In the genomic region with DNA sequence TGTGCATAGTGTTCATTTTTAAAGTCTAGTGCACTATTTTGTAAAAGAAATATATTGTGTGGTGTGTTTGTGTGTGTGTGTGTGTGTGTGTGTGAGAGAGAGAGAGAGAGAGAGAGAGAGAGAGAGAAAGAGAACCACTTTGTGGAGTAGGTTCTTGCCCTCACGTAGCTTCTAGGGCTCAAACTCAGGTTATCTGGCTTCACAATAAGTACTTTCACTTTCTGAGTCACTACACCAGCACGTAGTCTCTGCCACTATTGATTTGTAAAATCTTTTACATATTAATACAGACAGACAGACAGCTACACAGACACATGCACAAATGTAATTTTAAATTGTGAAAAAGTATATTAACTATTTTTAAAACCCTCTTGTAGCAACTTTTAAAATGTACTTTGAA, we compare ENCODE assay signal across 28 mouse cellular contexts.
DNase-seq lines count a peak whose midpoint lies in the region; TF ChIP-seq lines count a peak whose summit lies in the region.
"Had no signal": no experiment of that assay in that cellular context is flagged by ENCODE, and none has a peak within 500 bp of the region (broad histone marks: within the 10 kb centered on the region; RNA-seq: fewer than 3 reads in every experiment).

No protein-coding gene starts in this region.

- no peaks in the 10 kb centered on the region for H3K27me3 ChIP-seq in cerebellum, adult 2 months (ENCODE audit: control insufficient read depth, insufficient read depth, low read length)
- H3K27me3 ChIP-seq: liver, embryonic 13.5 days had no signal

- no peak overlapping the region for H3K4me3 ChIP-seq in cerebellum, adult 2 months (replicated peaks; ENCODE audit: insufficient read depth, low read depth, low read length)
- H3K4me3 ChIP-seq: erythroblast, embryonic 14.5 days; gastrocnemius, adult 2 months; kidney, embryonic 15.5 days; layer of hippocampus, adult 2 months; left cerebral cortex, adult 2 months; limb, embryonic 12.5 days; liver, embryonic 13.5 days; midbrain, embryonic 13.5 days; neural tube, embryonic 15.5 days had no signal

- no peak overlapping the region for H3K27ac ChIP-seq in cerebellum, adult 2 months (ENCODE audit: insufficient read depth, low read length)
- H3K27ac ChIP-seq: gastrocnemius, adult 2 months; hindbrain, embryonic 14.5 days; kidney, embryonic 15.5 days; layer of hippocampus, adult 2 months; left cerebral cortex, adult 2 months; limb, embryonic 12.5 days; liver, embryonic 13.5 days; midbrain, embryonic 13.5 days; neural tube, embryonic 15.5 days had no signal

- 89% methylated on average over 2 of the region's 2 CpGs for WGBS in cerebellum, adult 2 months

- peak; percentile 18 for DNase-seq in 3T3-L1 (ENCODE audit: low read depth, low spot score)
- peak; percentile 31 for DNase-seq in A20 (ENCODE audit: low read depth, low spot score)
- DNase-seq in MEL-GATA-1-ER (ENCODE audit: extremely low read depth, low read depth), result peak; percentile 53
- DNase-seq in naive thymus-derived CD4-positive, alpha-beta T cell, adult 2 months (ENCODE audit: low read depth), result peak; percentile 5
- no peak for DNase-seq in right cerebral cortex, postnatal 25 days
- no peak for DNase-seq in cerebellum, adult 2 months
- DNase-seq in kidney, adult 8-10 months, result no peak
- DNase-seq: adrenal gland, adult 8-10 months; cerebellum, adult 9-11 months; gastrocnemius, adult 2 months; gastrocnemius, postnatal 36 days; heart, adult 18-20 months; heart, postnatal 36 days; kidney, adult 11 months; kidney, postnatal 36 days; liver, embryonic 13.5 days; lung, embryonic 14.5 days; right cerebral cortex, postnatal 4 days; thymus, adult 2 months; thymus, postnatal 36 days had no signal

- TF ChIP-seq POLR2A in cerebellum, adult 2 months (IDR thresholded peaks at IDR 0.05; ENCODE audit: borderline replicate concordance, insufficient read depth, low read length), result no peak

- no peaks in the 10 kb centered on the region for H3K4me1 ChIP-seq in cerebellum, adult 2 months (ENCODE audit: control insufficient read depth, insufficient read depth, low read length)
- H3K4me1 ChIP-seq: kidney, embryonic 15.5 days; limb, embryonic 12.5 days; liver, embryonic 13.5 days; midbrain, embryonic 13.5 days; neural tube, embryonic 15.5 days had no signal

- no peak for TF ChIP-seq CTCF in cerebellum, adult 2 months (IDR thresholded peaks at IDR 0.05; ENCODE audit: borderline replicate concordance, insufficient read depth, low read depth, low read length)

Comparison
In these comparisons a context has a peak if more than half of its experiments do, and no peak if none do; other contexts are left out.
1. DNase-seq: peak in 3T3-L1 (single experiment), A20 (single experiment), MEL-GATA-1-ER (single experiment) and naive thymus-derived CD4-positive, alpha-beta T cell, adult 2 months (single experiment); none in right cerebral cortex, postnatal 25 days (single experiment), cerebellum, adult 2 months (0 of 2) and kidney, adult 8-10 months (0 of 2).